Mouse (Mus musculus): ENCODE measurements around the gene Ttbk1.

GRCm38 (mm10) chr17:46436672-46437366, 50.7 kb downstream of the Ttbk1 start:
- TF ChIP-seq CTCF (IDR thresholded peaks at IDR 0.05; ENCODE audit: low read depth) (peak; percentile 77), EP300 (optimal IDR thresholded peaks at IDR 0.05) (no peak)
